Mouse (Mus musculus) inflammation-experienced regulatory T-cells (primary cell): ENCODE data around the gene Gm15085. TPM values are rescaled to one million over a fixed set of nuclear protein-coding genes. Genes with fewer than 3 reads are reported as not detected.

Experiments
- polyA plus RNA-seq, 2 experiments: library from polyadenylated mRNA; unstranded; fragments of 100-300 nt; shearing (Covaris generic); gene quantifications; one replicate each; pipeline ENCODE4 v1.2.1; 2017

Gene Gm15085
- polyA plus RNA-seq, result not detected

GRCm38 (mm10) chrX:149447317-149447716, at the start of gene Gm15085:
Gene Gm15085 (plus strand): TSS chrX:149447617.

Other genes starting within 250 kb of the Gm15085 start
- gene Gm15093, start 175.2 kb upstream of the Gm15085 start, polyA plus RNA-seq, result not detected
- under 1 TPM in 1 of 2 experiments, not detected in 1; 0.11 TPM for gene Gm10439, start 147.0 kb downstream of the Gm15085 start, polyA plus RNA-seq